Mouse (Mus musculus) CD4-positive, CD25-positive, alpha-beta regulatory T cell, adult 2 months (primary cell): ENCODE data around the gene Myo16.

Experiments used
- DNase-seq: peaks from one replicate; pipeline ENCODE4 v3.0.0-alpha.2; 2012; ENCODE audit warnings: low read depth, low spot score

The Myo16 gene

DNA sequence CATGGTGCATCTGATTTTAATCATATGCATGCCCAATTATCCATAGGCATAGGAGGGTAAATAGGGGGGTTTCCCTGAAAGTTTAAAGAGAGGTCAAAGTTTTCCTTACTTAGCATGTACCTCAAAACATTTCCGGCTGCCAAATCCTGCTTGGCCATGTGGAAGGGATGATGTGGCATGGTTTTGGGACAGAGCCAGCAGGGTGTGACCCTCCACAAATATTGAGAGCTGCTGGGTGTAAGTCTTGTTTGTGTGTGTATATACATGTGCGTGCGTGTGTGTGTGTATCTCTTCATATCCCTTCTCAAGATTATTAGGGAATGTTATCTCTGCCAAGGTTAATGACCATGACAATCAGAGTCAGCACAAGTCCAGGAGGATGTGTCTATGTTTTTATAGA lies 150.3 kb downstream of the Myo16 start:
- no peak for DNase-seq

DNA sequence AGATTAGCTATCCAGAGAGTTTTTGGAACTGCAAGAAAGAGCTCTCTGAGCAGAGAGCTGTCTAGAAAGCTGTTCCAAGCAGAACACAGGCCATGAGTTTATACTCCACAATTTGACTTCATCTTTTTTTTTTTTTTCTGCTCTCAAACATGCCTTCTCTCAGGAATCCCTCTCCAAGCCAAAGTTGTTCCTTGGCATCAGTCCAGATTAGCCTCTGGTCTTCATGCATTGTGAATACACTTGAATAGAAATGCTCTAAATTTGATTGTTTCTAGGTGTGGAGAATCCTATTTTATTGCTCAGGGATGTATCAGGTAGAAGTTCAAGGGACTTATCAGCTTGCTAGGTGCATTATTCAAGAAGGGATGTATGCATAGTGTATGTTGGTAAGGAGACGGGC lies 151.0 kb downstream of the Myo16 start:
- no peak for DNase-seq

DNA sequence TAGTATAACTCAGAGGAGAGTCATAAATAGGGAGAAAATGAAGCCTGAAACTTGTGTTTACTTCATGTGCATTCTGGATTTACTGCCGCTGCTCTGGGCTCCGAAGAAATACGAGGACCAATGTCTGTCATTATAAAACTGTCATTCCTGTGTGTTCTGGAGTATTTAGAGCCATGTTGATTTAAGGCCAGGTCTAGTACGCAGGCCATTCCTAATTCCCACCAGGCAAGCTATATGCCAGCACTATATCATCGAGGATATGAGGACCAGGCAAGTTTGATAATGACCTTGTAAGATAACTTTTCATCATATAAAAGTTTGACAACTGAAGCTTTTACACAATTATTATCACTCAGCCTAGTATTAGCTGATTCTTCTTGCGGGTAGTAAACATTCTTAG lies 153.6 kb downstream of the Myo16 start:
- DNase-seq, result no peak

DNA sequence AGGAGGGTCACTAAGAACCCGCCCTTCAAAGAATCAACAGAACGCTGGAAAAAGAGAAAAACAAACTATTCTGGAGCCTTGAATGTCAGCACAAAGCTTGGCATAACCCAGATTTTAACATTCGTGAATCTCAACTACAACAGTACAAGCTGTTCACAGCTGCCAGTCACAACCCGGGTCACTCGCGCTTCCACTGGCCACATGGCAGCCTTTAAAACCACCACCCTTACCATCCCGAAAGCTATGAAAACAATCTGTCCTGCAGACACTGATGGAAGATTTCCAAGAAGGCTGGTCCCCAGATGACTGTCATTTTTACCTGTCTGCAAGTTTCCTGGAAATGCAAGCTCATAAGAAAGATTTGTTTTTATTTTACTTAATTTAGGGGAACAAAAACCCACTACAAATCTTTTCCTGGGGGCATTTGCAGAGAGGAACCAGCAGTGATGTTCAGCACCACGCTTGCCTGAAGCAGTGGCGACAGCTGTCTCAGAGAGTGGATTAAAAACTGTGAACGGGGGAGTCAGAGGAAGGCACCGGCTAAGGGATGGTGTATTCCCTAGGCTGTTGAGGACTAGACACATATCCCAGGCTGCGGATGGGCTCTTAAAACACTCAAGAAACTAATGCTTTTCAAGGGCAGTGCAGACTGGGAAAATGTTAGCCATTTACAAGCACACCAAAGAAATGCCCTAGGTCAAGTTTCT lies 154.2 kb downstream of the Myo16 start:
- no peak for DNase-seq

DNA sequence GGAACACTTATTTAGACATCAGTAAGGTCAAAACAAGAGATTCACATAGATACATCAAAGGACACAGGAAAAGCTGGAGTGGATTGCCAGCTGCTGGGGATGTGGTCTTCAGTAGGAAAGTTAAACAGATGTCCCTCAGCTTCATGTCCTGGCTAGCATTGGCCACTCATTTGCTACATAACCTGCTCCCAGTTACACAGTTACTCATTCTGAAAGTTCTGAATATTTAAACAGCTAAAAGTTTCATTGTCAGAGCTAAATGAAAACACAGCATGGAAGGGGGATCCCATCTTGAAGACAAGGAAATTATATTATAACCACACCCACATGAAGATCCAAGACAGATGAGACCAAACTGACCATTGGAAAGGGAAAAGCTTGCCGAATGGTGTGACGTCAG lies 156.8 kb downstream of the Myo16 start:
- no peak for DNase-seq

DNA sequence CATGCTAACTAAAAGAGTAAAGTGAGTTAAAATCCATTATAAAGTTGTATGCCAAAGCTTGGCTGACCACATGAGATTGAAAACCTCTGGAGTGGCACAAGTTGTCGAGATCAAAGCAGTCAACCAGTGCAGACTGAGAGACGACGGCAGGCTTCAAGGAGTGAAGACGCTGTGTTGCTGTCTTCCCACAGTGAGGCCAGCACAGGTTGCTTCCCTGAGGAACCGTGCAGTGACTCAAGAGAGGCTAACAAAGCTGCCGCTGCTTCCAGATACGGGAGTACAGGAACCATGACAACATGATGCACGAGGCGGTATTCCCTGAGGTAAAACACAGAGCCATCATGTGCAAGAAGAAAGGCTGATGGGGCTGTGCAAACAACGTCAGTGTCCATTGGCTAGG lies 158.6 kb downstream of the Myo16 start:
- DNase-seq, result no peak

DNA sequence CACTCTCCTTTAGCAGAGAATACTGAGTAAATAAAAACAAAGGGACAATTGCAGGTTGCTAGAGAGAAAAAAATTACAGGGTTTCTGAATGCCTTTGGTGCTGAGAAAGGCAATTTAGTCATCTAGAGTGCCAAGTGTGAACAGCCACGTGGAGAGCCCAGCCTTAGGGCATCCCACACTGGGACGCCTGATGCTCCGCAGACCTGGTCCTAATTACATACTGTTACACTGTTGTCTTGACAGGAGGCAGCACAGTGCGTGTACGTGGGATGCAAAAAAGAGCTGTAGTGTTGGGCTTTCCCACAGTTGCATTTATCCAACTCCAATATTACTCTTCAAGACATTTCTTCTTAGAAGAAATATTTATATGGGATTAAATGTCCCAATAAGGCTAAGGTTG lies 162.5 kb downstream of the Myo16 start:
- DNase-seq, result no peak

DNA sequence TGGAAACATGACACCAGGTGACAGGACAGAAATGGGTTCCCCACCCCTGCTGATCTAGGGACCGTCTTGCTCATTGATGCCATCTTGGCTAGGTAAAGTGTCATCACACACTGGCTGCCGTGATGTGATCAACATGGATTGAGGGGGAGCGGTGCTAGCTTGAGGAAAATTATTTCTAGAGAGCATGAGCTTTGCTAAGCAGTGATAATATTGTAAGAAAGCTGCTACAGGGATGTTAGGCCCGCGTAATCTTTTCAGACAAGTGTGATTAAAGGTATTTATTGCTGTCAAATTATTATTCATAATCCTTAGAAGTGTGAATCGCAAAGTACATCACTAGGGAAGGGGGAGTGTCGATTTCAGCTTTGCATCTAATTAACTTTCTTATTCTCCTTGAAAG lies 164.4 kb downstream of the Myo16 start:
- DNase-seq, result no peak

DNA sequence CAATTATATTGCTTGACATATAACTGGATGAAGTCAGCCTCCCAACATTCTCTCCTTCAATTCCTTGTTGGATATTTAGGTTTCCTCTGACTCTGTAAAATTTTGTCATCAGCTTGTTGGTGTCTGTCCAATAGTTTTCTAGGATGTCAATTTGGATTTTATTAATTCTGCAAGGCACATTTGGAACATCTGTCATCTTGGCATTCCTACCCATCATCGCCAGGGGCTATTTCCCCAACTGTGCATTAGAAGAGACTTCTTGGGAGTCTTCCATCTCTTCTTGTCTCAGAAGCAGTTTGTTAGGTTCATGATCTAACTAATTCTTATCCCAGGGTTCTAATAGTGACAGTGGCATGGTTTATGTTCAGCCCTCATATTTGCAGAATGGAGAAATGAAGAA lies 196.7 kb downstream of the Myo16 start:
- DNase-seq, result no peak

DNA sequence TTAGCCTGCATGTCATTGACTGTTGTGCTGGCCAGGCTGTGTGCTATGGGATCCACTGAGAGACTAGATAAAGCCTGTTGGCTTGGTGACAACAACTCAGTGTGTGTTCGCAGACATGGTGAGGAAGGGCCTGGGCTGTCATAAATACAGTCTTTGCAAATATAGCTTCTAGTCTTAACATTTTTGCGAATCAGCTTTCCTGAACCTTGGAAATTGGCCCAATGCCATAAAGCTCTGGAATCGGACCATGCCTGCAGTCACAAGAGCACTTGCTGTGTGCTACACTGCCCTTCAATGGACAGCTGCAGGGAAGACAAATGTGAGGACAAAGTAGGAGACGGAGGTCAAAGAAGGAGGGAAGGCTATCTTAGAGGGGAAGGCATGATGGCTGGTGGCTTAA lies 205.0 kb downstream of the Myo16 start:
- DNase-seq, result no peak

DNA sequence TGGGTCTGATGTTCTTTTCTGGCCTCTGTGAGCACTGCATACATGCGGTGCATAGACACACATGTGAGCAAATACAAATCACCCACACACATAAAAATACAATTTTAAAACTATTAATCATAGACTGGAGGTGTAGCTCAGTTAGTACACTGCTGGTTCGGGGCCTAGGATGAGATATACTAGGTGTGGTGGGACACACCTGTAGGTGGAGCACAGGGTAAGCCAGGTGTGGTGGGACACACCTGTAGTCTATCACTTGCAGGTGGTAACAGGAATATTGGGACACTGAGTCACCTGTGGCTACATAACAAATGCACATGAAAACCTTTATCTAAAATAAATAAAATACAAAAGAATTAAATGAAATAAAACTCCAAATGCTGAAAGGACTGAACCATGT lies 209.2 kb downstream of the Myo16 start:
- no peak for DNase-seq

DNA sequence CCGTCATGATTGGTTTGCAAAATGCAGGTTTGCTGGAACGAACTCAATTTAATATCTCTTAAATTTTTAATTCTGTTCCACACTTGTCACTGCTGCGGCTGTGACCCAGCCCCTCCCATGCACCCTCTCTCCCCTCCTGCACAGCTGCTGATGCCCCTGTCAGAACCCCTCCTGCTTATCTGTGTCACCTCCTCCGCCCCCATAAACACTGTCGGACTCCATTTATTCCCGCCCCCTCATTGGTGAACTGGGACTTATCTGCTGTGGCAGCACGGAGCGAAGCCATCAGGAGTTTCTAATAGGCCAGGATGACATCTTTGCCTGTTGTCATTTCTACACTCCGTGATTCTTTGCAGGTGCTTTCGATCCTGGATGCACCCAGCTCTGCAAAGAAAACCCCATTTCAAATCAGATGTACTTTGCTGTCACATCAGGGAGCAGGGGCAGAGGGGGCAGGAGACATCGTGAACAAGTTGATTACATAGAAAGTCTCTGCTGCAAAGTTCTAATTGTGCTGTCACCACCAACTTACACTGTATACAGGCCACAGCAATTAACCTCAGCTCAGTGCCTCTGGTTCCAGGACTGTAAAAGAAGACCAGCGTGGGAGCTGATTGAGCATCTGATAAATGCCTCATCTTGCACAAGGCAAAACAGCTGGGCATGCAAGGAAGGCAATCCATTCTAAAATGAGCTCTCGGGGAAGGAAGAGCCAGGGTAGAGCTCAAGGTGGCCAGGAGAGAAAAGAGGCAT lies 210.1 kb downstream of the Myo16 start:
- DNase-seq, result no peak

DNA sequence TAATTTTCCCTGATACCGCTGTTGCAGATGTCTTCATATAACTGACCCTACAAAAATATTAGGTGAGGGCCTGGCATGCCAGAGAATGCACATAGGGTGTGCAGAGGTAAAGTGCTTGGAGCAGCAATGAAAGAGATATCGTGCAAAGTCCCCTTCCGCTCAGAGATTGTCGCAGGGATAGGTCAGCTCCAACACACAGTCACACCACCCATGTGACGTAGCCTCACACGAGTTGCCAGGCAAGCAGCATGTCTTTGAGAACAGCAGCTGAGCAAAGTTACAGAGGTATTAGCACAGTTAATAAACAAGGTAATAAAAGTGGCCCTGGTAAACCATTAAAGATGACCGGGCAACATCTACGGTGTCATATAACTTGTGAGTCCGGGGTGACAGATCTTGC lies 212.4 kb downstream of the Myo16 start:
- no peak for DNase-seq

DNA sequence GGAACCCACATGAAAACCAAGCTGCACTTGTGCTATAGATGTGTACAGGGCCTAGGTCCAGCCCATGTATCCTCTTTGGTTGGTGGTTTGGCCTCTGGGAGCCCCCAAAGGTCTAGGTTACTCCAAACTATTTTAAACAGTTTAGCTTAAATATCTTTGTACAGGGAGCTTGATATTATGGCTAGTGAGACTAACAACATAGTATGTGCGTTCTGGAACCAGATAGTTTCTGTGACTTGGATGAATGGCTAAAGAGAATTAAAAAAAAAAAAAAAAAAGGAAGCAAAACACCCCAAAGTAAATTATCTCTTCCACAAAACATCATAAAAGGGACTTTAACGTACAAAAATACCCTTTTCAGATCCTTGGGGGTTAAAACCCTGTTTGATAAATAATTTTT lies 218.9 kb downstream of the Myo16 start:
- DNase-seq, result no peak

DNA sequence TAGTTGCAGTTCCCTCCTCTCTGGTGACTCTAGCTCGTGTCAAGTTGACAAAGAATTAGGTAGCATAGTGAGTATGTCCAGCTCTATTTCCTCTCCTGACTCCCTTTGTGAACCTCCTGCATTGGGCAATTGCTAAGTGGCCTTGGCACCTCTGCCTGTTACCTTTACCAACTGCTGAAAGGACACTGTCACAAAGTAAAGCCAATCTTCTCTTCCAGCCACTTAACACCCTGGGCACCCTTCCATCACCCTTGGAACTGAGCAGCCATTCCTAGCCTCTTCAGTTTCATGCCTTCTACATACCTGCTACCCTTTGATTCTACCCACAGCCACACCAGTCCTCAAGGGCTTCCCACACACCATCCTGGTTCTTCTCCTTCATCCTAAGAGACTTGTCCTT lies 233.4 kb downstream of the Myo16 start:
- no peak for DNase-seq

DNA sequence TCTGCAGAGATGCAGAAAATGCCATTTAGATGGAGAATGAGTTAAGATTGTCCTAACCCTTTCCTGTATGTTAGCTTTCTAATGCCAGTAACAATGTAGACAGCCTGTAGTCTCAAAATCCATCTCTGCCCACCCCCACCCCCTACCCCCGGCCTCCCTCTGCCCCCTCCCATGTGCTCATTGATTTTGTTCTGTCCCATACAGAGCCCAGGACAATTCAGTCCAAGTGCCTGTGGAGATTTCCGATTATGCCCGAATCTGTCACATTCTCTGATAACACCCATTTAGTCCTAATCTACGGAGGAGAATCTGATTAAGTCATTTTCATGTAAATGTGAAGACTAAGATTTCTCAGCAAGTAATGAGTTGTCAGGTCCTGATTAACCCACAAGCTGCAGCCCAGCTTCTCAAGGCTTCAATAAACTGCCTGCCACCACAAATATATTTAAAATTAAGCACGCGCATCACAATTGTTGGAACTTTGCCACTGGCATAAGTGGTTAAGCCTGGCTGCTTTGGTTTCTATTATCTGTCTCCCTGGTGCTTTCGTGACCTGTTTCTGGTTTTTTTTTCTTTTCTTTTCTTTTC lies 237.5 kb downstream of the Myo16 start:
- DNase-seq, result no peak

DNA sequence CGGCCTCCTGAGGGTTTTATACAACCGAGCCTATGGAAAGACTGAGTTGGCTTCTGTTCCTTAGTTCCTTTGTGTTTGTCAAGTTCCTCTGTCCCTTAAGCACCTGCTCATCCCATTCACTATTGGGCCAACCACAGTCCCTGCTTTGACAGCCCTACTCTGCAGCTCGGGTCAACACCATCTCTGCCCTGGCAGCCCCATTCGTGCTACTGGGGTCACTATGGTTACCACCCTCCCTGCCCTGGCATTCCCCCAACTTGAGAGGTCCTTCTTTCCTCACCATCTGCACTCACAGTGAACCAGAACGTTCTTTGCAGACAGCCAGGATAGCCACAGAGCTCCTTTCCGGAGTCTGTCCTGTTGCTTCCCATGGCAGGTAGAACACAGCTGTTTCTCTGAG lies 238.2 kb downstream of the Myo16 start:
- DNase-seq, result no peak

DNA sequence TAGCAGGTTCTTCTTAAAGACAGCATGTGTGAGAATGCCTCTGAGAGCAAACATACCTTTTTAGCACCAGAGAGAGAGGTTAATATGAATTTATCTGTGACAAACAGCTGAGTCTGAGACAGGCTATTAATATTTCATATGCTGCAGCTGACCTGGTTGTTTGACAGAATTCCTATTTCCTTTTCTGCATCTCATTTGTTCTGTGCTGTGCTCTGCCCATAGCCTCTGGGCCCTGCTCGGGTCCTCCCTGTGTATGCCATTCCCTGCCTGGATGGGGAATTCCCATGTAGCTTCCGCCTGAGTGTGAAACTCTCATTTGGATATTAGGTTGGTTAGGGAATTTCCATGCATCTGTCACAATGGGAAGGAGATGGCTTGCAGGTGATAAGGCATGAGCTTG lies 240.8 kb downstream of the Myo16 start:
- DNase-seq, result no peak

DNA sequence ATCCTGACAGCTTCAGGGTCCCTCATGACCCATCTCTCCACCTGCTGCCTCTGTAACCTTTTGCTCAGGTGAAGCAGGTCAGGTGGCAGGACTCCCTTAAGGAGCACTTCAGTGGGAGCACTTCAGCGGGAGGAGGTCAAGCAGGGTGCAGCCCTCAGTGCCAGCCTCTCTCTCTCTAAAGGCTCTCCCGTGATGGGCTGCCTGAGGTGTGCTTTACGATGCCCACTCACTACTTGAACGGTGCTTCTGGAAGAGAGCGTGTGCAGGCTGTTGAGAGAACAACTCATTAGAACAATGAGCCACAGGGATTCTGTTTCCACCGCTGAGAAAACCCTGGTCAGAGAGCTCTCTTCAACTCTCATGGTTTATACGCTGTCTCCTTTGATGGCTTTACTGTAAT lies 241.4 kb downstream of the Myo16 start:
- no peak for DNase-seq

DNA sequence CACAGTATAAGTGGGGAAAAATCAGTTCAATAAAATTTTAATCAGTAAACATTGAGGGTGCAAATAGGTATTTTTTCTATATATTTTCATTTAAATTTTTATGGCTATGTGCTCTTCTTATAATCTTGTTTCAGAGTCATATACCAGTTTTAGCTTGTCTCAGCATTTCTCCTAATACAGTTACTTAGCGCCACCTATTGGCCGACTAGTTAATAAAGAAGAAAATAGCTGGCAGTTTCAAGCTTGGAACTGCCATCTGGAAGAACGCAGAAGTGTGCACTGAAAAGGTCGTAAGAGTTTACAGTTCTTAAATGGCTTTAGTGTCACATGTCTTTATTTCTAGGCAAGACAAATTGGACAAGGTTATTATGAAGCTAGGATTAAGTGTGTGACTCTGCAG lies 248.9 kb downstream of the Myo16 start:
- peak; percentile 71 for DNase-seq

DNA sequence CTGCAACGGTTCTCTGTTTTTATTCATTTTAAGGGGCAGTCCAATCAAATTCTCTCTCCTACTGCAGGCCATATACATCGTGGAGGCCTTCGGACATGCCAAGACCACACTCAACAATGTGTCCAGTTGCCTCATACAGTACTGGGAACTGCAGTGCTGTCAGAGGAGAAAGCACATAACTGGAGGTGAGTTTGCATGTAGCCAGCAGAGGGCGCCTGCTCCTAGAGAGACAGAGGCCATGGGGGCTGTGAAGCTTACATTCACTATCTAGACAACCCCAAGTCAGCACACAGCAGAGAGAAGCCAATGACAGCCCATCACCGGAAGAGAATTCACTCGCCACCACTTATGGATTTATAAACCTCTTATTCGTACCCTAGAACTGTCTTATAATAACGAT lies 251.8 kb downstream of the Myo16 start:
- DNase-seq, result peak; percentile 44

DNA sequence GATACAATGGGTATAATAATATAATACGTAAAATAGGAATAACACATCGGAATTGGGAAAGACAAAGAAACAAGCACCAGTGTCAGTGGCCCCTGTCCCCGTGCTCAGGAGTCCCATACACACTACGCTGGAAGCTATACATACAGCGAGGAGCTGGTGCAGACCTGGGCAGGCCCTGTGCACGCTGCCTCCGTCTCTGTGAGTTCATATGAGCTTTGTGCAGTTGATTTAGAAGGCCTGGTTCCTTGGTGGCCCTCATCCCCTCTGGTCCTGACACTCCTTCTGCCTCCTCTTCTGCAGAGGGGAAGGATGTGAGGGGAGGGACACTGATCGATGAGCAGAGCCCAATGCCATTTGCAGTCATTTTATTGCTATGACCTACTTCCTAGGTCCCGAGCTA lies 255.3 kb downstream of the Myo16 start:
- DNase-seq, result no peak

DNA sequence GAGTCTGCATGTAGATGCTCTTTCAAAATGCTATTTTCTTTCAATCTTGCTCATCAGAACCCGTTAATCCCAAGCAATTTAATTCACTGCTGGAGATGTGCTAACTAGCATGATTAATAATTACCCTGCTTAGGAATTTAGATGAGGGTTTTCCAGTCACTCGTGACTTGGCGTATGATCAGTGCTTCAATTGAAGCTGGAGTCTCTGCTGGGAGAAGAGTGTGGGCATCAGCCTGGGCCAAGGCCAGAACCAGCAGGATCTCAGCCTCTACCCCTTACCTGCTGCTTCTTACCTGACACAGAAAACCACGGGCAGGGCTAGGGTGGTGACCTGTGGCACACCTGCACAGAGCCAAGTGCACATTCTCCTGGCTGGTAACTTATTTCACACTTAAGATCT lies 257.8 kb downstream of the Myo16 start:
- DNase-seq, result no peak
